Mouse (Mus musculus) right cerebral cortex, postnatal 36 days (tissue): ENCODE results near the gene Ccl6.
A peak's percentile ranks its signal among the peaks of the same experiment; 100 is the strongest.

Experiments used
- DNase-seq, 2 experiments: peaks; one replicate each; pipeline ENCODE4 v3.0.0; 2022; ENCODE audit warnings: low spot score in 2 of 2, mixed read lengths in 1 of 2

The Ccl6 gene

GRCm38 (mm10) chr11:83597796-83598195 is 4.9 kb upstream of the Ccl6 start:
- no peak for DNase-seq

- DNase-seq: no peak
Observed at GRCm38 (mm10) chr11:83595669-83596455, 3.0 kb upstream of the Ccl6 start.

DNA sequence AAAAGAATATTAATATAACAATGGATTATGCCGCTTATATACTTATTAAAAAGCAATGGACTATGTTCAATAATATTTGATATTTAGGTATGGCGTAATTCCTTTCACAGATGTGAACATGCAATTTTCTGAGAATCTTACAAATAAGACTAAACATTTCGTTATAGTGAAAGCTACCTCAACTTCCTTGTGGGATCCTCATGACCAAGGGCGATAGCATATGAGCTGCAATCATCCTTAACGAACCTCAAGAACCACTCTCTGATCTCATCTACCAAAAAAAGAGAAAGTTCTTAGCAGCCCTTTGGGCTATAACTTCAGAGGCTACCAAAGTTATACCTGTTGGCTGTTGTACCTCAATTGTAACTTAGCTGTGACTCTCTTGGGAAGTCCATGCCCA is 566 bp upstream of the Ccl6 start:
- DNase-seq: no peak

DNA sequence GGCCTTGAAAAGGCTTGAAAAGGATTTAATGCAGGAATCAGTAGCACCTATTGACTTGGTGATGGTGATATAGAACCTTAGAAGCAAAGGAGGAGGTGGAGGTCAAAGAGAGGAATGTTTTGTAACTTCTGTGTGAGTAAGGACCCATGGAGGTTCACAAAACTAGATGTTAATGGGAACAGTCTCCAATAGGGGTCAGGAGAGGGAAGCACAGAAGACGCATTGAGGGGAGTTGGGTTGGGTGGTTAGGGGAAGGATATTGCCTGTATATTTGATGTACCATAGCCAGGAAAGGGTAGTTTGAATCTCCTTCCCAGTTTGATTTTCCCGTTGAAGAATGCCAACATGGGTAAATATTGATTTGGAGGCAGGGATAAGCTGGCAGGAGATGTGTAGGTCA is 8.7 kb downstream of the Ccl6 start:
- DNase-seq: no peak

DNA sequence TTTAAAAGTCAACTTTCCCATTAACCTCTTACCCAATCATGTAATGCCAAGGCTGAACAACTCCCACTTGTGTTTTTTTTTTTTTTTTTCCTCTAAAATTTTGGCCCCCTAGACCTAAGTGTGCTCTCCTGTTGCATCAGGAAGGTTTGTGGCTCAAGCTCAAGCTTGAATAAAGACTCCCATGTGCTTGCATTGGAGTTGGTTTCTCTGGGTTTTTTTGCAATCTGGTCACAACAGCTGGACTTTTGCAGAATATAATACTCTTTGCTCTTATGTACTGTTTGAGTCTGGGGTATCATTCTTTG is 9.5 kb downstream of the Ccl6 start:
- DNase-seq: no peak

DNA sequence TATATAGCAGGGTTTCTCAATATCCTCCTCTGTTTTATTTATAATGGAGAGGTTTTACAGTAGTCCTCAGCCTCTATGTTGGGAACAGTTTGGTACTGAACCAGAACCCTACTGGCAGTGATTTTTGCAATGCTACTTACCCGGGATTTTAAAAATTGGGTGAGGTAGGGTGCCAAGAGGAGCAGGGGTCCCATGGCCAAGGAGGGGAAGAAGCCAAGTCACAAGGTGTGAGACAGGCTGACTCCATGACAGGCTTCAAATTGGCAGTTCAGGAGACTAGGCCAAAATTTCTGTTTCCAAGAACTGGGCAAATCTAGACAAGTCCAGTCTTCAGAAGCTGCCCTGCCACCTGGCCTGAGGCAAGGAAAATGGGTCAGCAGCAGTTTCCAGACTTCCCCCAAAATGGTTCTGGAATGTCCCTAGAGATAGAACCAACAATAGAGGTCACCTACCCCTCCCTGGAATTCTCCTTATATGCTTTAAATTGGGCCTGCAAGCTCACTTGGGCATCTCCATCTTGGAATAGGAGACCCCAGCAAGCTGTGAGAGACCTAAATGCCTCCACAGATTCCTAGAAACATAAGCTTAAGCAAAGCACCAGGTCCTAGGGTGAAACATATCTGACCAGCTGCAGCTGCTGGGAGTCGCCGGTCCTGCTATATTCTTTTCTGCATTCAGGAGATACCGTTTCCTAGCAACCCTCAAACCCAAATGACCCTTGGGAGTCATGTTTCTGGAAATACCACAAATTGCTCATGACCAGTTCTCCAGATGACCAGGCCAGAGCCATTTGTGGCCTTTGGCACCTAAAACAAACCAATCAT is 10.0 kb downstream of the Ccl6 start:
- DNase-seq: no peak

DNA sequence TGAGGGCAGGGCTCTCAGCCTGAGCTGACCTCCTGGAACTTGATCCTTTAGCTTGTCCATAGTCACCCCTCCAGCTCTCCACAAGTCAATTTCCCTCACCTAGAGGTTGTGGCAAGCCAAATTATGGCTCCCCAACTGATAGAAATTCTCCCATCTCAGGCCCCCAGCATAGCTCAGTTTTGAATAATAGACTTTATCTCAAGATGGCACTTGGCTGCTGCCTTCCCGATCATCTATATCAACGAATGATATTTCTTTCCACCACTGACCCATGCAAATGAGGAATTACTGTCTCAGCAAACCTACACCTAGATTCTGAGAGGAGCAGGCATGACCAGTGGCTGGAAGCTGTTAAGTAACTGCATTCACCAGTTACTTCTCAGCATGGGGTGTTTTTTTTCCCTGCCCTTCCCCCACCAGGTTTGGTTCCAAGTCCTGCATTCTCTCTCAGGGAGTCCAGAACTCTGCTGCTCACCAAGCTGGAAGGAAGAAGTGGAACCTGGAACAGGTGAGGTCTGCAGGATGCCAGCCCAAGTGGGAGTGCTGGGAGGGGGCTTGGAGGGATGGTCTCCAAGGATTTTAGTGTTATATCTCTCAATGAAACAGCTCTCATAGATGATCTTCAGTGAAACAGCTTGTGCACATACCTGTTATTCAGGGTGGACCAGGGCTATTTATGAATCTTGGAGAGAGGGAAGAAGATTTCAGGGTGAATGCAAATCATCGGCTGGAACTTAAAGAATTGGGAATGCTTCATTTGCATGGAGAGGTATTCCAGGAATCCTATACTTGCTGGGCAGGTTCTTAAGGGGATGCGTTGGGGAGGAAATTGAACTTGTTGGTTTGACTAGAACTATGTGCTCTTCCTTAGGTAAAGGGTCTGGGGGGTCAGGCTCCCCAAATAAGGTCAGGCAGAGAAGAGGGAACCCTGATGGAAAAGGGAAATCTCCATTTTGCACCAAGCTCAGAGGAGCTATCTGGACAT is 11.0 kb downstream of the Ccl6 start:
- no peak for DNase-seq

DNA sequence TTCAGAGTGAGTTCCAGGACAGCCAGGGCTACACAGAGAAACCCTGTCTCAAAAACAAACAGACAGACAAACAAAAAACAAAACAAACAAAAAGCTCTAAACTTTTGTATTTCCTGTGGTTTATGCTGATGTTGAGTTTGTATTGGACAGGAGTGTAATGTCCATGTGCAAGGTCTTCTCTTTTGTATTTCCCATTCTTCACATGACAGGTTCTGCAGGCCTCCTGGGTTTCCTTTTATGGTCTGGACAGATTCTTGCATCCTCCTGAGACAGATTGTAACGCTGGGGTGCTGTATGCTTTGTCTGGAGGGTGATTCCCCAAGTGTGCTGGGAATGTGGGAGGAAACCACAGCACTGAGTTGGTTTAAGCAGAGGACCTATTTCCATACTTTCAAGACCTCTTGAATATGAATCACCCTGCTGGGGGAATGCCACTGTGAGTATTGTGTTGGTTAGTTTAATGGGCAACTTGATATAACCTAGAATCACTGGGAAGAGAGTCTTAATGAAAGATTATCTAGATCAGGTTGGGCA is 12.1 kb downstream of the Ccl6 start:
- DNase-seq: no peak

- no peak for DNase-seq
Observed at GRCm38 (mm10) chr11:83578999-83579398, 13.9 kb downstream of the Ccl6 start.

GRCm38 (mm10) chr11:83578186-83578760 is 14.6 kb downstream of the Ccl6 start, which contains the start of gene Ccl9:
Gene Ccl9, minus strand, starts transcription at chr11:83578636.
- no peak for DNase-seq

DNA sequence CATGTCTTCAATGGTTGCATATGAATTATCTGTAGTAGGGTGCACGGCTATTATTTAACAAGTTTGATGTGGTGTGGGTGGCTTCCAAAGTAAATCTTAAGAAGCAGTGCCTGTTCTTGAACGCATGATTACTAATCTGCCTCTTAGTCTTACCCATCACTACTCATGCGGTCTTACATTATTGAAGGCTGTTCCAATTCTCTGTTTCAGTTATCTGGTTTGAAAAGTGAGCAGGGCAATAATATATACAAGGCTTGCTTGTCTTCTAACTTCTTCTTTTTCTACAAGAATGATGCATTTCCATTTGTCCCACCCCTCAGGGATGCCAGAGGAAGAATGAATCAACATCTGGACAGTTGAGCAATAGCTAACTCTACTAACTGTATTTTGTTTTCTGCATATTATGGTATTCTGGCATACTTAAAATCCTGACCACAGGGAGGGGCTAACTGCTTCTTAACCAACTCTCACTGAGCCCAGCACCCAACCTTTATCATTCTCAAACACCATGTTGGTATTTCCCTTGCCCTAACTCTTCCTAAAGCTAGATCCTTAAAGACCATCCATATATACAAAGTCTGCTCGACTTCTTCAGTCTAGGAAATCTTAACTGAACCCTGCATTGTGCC is 15.8 kb downstream of the Ccl6 start:
- no peak for DNase-seq

- no peak for DNase-seq
Observed at GRCm38 (mm10) chr11:83572834-83573233, 20.1 kb downstream of the Ccl6 start.

DNA sequence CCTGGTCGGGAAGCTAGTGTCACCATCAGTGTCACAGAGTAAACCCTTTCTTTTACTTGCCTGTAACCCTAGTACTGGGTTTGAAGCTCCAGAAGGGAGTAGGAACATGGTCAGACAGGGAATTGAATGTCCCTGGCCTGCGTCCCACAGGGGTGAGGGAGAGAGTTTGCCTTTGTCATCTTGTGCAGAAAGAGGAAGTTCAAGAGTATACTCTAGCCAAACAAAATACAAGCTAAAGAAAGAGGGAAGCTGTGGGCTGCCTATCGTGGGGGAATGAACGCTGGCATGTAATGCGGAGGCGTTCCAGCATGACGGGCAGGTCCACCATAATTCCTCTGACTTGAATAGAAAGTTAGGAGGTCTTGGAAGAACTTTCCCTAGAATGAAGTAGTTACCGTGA is 20.7 kb downstream of the Ccl6 start:
- DNase-seq: peak in 1 of 2 experiments; percentile 5

DNA sequence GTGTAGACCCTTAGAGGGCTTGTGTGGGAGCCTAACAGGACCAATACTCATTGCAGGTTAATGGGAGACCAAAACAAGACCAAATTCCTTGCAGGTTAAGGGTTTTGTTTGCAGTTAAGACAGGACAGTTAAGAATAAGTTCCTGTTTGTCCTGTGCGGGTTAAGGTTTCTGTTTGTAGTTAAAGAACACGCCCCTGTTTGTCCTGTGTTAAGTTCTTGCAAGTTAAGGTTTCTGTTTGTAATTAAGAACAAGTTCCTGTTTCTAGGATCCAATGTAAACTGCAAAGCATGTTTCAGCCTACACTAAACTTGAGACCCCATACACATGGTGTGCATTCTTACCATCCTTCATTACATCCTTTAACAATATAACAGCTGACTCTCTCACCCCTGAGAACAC is 22.7 kb downstream of the Ccl6 start:
- DNase-seq: no peak

DNA sequence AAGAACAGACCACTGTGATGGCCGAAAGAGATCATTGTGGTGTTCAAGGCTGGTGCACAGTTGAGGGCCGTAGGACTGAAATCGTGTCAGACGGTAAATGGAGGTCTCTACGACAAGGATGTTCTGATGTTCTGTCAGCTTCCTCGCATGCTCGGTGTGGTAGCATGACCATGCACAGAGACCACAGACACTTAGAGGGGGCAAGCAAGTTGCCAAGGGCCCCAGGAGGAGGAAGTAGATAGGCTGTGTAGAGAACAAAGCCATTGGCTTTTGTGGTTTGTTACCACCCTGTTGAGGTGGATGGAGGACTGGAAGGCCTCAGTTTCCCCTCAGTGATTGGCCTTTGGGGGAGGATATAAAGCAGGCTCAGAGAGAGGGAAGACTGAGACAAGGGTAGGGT is 23.6 kb downstream of the Ccl6 start:
- no peak for DNase-seq

DNA sequence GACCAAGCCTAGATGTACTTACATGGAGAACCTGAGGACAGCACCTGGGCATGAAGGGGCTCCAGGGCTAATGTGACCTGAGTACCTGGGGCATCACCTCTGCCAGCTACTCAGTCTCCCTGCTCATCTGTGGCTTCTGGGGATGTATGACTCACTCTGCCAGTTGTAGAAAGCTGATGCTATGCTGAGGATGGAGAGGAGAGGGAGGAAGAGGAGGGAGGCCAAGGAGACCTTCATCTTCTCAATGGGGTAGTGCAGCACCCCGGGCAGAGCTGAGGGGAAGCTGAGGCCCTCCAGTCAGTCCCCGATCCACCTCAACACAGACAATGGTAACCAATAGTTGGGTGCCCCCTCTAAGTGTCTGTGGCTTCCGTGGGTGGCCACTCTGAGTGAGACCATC is 24.1 kb downstream of the Ccl6 start:
- DNase-seq: no peak

DNA sequence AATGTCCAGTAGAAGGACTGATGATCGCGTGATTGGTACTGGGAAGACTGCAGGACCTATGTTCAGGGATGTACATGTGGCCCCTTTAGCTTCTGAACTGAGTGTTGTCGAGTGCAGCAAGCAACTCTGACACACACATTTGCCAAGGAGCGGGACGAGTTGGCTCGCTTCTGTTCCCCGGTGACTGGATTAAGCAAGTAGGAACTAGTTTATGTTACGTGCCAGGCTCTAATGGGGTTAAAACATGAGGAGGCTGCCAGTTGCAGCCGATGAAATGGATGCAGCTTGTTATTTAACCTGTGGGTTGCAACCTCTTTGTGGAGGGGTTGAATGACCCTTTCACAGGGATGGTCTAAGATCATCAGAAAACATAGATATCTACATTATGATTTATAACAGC is 24.8 kb downstream of the Ccl6 start:
- no peak for DNase-seq

GRCm38 (mm10) chr11:83567311-83567710 is 25.6 kb downstream of the Ccl6 start:
- DNase-seq: no peak

DNA sequence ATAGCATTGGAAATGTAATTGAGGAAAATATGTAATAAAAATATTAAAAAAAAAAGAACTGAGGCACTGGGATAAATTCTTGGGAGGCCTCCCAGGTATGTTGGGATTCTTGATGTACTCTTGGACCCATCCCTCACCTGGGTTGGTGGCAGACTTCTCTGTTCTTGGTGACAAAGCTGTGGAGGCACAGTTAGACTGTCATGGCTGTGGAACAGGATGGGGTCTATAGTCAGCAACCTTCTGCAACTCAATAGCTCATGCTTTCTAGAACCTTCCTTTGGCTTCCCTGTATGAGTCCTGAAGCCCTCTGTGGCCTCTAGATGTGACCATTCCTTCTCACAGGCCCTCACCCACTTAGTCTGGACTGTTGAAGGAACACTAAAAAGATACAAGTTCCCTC is 26.3 kb downstream of the Ccl6 start:
- no peak for DNase-seq

DNA sequence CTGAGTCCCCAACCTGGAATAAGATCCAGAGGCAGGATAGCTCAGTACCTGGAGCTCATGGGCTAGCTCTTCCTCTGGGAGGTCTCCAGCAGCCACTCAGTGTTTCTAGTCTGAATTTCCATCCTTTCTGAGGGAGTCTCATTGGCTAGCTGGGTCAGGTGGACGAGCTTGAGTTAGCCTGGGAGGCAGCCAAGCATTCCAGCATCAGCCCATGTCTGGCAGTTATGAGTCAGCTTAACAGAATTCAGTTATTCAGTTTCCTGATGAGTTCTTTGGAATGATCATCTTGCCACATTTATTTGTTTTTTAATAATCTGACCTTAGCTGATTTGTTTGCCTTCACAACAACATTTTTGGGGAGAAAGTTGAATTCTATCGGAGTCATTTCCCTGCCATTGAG is 29.1 kb downstream of the Ccl6 start:
- no peak for DNase-seq

GRCm38 (mm10) chr11:83562311-83562887 is 30.5 kb downstream of the Ccl6 start:
- DNase-seq: no peak
